Mouse (Mus musculus): ENCODE measurements around the gene Mycbpap.

Mycbpap gene

GRCm38 (mm10) chr11:94521219-94521843 lies at the start of gene Mycbpap:
Gene Mycbpap (minus strand): TSS chr11:94521742.
- DNase-seq (ENCODE audit: low read depth, low spot score) = peak; percentile 67

- no peak for DNase-seq (ENCODE audit: low read depth, low spot score)
These were observed 49.1 kb upstream of the Mycbpap start for GRCm38 (mm10) chr11:94570612-94571011.

- DNase-seq (ENCODE audit: low read depth, low spot score) = no peak
These were observed 45.8 kb upstream of the Mycbpap start for GRCm38 (mm10) chr11:94567326-94567725.

DNA sequence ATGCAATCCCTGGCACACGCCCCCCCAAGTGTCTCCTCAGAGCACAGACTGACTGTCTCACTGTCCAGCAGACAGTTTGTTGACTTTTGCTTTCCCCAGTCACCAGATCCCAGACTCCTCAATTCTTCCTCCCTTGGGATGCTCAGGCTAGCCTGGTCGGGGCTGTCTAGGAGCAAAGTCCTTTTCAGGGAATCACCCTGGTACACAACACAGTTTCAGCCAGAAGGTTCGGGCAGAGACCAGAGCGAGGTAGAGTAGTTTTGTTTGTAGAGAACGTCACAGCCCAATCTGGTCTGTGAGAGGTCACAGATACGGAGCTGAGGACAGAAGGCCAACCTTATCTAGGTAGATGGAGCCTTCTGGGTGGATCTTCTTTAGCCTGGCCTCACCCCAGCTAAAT lies 45.0 kb upstream of the Mycbpap start:
- no peak for DNase-seq (ENCODE audit: low read depth, low spot score)

DNA sequence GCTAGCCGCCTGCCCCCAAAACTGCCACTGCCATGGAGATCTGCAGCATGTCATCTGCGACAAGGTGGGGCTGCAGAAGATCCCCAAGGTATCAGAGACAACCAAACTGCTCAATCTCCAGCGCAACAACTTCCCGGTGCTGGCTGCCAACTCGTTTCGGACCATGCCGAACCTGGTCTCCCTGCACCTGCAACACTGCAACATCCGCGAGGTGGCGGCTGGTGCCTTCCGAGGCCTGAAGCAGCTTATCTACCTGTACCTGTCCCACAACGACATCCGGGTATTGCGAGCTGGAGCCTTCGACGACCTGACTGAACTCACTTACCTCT lies 43.6 kb upstream of the Mycbpap start:
- no peak for DNase-seq (ENCODE audit: low read depth, low spot score)

DNA sequence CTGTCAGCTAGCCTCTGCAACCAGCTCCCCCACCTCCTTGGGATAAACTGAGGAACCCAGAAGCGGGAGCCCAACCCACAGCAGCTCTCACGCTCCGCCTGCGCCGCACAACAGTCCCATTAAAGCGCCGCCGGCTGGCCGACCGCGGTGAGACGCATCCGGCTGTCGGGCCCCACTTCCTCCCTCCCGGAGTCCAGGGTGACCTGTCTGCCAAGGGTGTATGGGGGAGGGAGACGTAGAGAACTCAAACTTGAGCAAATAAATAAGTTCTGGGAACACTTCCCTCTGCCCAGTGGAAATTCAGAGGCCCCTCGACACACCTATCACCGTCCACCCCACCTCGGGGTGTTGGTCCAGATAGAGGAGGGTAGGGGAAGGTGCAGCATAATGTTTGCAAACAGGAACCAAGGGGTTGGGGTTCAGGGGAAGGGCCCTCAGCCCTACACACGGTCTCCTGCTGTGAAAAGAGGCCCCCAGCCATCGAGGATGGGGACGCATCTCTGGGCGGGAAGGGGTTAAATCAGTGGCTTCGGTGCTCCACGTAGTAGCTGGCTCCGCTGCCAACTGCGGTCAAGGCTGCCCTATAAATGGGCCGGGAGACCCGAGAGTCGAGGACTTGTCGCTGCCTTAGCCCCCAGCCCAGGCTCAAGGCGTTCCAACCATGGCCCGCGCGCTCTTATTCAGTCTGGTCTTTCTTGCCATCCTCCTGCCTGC lies 43.1 kb upstream of the Mycbpap start, which contains the start of gene Chad:
Gene Chad, plus strand, starts transcription at position 611 of the 714 bp plus-strand sequence.
- DNase-seq (ENCODE audit: low read depth, low spot score) = no peak

- DNase-seq (ENCODE audit: low read depth, low spot score) = no peak
These were observed 42.3 kb upstream of the Mycbpap start for GRCm38 (mm10) chr11:94563821-94564220.

- no peak for DNase-seq (ENCODE audit: low read depth, low spot score)
These were observed 41.8 kb upstream of the Mycbpap start for GRCm38 (mm10) chr11:94563383-94563782.

DNA sequence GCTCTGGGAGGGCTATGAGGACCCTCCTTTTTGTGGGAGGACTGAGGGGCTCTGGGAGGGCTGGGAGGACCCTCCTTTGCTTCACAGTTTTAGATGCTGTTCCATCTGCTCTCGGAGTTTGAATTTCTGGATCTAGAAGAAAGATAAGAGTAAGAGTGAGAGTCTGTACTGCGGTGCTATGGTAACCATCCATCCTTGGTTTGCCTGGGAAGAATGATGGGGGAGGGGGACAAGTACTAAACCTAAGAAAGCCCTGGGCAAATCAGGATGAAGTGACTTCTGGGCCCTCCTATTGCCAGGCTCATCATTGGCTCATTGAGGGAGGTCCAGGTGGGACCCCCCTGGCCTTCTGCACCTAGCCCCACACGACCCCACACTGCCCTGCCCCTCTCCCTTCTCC lies 36.7 kb upstream of the Mycbpap start:
- DNase-seq (ENCODE audit: low read depth, low spot score) = no peak

GRCm38 (mm10) chr11:94550442-94550744 lies 28.9 kb upstream of the Mycbpap start:
- DNase-seq (ENCODE audit: low read depth, low spot score) = no peak

DNA sequence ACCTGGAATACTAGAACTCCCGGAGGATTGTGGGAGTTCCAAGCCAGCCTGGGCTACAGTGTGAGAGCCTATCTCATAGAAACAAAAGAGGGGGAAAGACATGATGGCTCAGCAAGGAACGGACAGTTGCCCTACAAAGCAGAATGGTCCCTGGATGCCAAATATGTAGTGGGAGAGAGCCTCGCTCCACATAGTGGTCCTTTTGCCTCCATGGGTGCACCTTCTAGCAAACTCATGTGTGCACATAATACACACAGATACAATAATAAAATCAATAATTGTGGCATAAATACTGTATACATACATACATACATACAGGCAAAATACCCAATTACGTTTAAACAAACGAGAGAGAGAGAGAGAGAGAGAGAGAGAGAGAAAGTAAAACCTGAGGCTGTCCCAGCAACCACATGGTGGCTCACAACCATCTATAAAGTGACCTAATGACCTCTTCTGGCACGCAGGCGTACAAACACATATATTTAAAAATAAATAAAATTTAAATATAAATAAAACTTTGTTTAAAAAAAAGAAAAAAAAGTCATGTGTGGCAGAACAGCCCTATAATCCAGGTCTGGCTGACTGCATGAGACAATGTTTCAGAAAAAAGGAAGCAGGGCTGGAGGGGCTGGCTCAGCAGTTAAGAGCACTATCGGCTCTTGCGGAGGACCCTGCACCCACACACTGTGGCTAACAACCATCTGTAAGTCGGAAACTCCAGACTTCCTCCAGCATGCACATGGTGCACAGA lies 28.3 kb upstream of the Mycbpap start:
- no peak for DNase-seq (ENCODE audit: low read depth, low spot score)

GRCm38 (mm10) chr11:94548888-94549690 lies 27.5 kb upstream of the Mycbpap start, which contains the start of gene Rsad1:
Gene Rsad1 (minus strand): TSS chr11:94549255.
- peak; percentile 89 for DNase-seq (ENCODE audit: low read depth, low spot score)

GRCm38 (mm10) chr11:94548041-94548784 lies 26.7 kb upstream of the Mycbpap start:
- no peak for DNase-seq (ENCODE audit: low read depth, low spot score)

DNA sequence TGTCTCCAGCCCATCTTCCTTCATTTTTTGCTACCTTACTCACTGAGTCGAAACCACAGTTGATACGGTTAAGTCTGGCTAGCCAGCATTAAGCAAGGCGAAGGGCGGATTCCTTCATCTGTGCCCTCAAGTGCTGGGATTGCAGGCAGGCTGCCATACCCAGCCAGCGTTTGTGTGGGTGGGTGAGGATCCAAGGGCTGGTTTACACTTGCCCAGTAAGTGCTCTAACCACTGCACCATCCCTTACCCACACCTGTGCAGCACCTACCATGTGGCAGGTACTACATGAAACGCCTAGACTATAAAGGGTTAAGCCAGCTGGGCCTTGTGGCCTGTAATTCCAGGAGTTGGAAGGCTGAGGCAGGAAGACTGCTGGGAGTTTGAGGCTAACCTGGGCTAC lies 25.7 kb upstream of the Mycbpap start:
- DNase-seq (ENCODE audit: low read depth, low spot score) = no peak

- DNase-seq (ENCODE audit: low read depth, low spot score) = no peak
These were observed 24.8 kb upstream of the Mycbpap start for GRCm38 (mm10) chr11:94546381-94546780.

- DNase-seq (ENCODE audit: low read depth, low spot score) = no peak
These were observed 22.9 kb upstream of the Mycbpap start for GRCm38 (mm10) chr11:94544422-94544821.

DNA sequence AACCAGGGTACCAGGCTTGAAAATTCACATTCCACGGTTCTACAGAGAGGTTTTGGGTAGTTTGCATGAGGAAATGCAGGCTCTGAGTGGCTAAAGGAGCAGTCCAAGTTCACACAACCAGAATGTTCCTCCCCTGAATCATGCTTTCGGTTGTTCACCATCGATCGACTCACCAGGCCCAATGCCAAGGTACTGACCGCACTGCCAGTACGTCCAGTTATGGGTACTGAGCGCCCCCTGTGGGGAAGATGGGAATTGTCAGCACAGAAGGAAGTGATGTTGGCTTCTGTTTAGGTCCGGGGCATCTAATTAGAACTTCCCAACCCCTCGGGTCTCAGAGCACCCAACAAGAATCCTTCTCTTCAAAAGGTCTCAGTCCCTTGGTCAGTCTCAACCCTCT lies 22.4 kb upstream of the Mycbpap start:
- no peak for DNase-seq (ENCODE audit: low read depth, low spot score)

GRCm38 (mm10) chr11:94543344-94543743 lies 21.8 kb upstream of the Mycbpap start:
- DNase-seq (ENCODE audit: low read depth, low spot score) = no peak

DNA sequence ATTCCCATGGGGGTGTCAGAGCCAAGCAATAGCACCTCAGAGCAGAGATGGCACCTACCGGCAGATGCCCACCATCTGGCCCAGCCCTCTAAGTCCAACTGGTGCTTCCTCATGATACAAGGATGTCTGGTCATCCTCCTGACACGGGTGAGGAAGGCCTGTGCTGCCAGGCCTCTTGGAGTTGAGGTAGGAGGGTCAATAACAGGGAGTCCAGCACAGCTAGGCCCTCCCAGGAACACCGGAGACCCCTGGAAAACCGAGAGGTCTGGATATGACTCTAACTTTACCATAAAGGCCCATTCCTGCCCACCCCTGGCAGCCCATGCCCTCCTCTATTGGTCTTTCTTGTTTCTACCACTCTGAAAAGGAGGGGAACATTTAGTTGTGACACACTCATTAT lies 20.9 kb upstream of the Mycbpap start:
- no peak for DNase-seq (ENCODE audit: low read depth, low spot score)

DNA sequence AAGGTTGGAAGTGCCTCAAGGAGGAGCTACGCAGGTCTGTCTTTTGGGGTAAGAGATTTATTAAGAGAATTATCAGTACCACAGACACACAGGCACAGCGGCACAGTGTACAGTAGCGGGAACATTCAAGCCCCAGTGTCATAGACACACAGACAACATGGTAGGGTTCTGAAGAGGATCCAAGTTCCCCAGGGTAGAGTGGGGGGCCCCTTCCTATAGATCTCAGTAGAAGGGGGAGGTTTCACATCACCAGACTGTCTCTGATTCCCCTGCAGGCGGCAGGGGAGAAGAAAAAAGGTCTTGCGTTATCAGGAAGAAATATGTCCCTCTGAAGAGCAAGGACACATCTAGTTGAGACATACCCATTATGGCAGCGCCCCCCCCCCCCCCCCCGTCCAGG lies 18.2 kb upstream of the Mycbpap start:
- no peak for DNase-seq (ENCODE audit: low read depth, low spot score)

DNA sequence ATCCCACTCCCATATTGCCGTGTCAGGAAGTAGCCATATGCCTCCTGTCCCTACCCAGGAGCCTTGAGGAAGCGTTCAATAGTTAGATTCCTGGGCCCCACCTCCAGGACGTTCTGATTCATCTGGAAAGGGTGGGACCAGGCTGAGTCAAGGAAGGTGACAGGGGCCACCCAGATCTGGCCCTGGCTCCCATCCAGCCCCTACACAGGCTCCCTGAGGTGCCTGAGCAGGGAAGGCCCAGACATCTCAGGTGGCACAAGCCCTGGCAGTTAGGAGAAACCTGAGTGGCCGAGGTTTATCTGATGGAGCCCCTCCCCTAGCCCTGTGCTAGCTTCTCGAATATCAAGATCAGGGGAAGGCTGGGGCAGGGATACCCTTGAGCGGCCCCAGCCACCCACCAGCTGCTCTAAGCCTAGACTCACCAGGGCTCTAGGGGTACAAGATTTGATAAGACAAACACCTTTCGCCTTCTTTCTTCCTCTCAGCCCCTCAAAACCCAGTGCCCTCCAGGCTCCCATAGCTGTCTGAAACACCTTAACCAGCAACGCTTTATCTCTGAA lies 17.3 kb upstream of the Mycbpap start:
- DNase-seq (ENCODE audit: low read depth, low spot score) = no peak
